8 mouse cellular contexts compared by ENCODE assay signal in the genomic region with DNA sequence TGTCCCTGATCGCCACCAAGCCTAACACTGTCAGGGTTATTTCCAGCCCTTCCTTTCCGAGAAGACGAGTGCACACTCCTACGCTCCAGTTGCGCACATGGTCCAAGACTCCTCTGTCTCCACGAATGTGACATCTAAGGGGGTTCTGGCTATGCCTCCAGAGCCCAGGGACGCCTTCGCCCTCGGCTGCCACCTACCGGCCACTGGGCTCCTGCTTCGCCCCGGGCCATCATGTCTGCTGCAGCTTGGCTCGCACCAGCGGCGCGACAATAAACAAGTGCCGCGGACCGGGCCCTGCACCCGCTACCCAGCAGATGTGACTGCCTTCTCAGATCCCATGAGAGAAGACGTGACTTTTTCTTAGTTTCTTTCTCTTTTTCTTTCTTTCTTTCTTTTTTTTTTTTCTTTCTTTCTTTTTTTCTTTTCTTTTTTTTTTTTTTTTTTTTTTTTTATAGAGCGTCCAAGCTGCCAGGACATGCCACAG. TPM values are rescaled to one million over a fixed set of nuclear protein-coding genes. Genes with fewer than 3 reads are reported as not detected.
DNase-seq lines count a peak whose midpoint lies in the region; ATAC-seq and TF ChIP-seq lines count a peak whose summit lies in the region.
"Had no signal": no experiment of that assay in that cellular context is flagged by ENCODE, and none has a peak within 500 bp of the region (broad histone marks: within the 10 kb centered on the region; RNA-seq: fewer than 3 reads in every experiment).

A gene (plus strand): TSS at position 434 of the 484 bp plus-strand sequence.

- H3K36me3 ChIP-seq in embryonic facial prominence, embryonic 14.5 days (ENCODE audit: control insufficient read depth, insufficient read depth, low read length), result no peaks in the 10 kb centered on the region
- H3K36me3 ChIP-seq in heart, adult 2 months (ENCODE audit: control insufficient read depth, insufficient read depth, low read length), result no peaks in the 10 kb centered on the region

- H3K9me3 ChIP-seq in embryonic facial prominence, embryonic 14.5 days (ENCODE audit: control insufficient read depth, low read length), result no peaks in the 10 kb centered on the region

- peak within 1 kb of the TSS; percentile 54 for H3K4me3 ChIP-seq in embryonic facial prominence, embryonic 14.5 days (ENCODE audit: low read depth, low read length)
- peak within 1 kb of the TSS; percentile 52 for H3K4me3 ChIP-seq in heart, adult 2 months

- peaks cover 15% of the 10 kb centered on the region for H3K27me3 ChIP-seq in embryonic facial prominence, embryonic 14.5 days (replicated peaks; ENCODE audit: control insufficient read depth, insufficient read depth, low read length)
- H3K27me3 ChIP-seq in heart, adult 2 months (ENCODE audit: control insufficient read depth, insufficient read depth, low read length), result peaks cover 12% of the 10 kb centered on the region

- H3K9ac ChIP-seq in embryonic facial prominence, embryonic 14.5 days (ENCODE audit: low read depth, low read length), result peak within 1 kb of the TSS; percentile 74
- peak within 1 kb of the TSS; percentile 62 for H3K9ac ChIP-seq in heart, adult 2 months (ENCODE audit: low read depth, low read length)

- intact Hi-C loops in heart, adult 2 months (cut with DNase I), result no loop called here
- intact Hi-C loops in left cerebral cortex, postnatal 25 days (cut with DNase I), result loop anchor here (2.0 to 10.0 kb wide), 5 partner anchors 92 to 1220 kb away; no protein-coding TSS in a partner anchor

- peak within 1 kb of the TSS; percentile 96 for H3K4me2 ChIP-seq in embryonic facial prominence, embryonic 14.5 days (ENCODE audit: low read depth, low read length)

- no peaks in the 10 kb centered on the region for H3K79me2 ChIP-seq in heart, adult 2 months (replicated peaks; ENCODE audit: control insufficient read depth, insufficient read depth, low read length)

- no peak for TF ChIP-seq EP300 in heart, adult 2 months (IDR thresholded peaks at IDR 0.05; ENCODE audit: insufficient read depth, low read depth, low read length)

- H3K4me1 ChIP-seq in embryonic facial prominence, embryonic 14.5 days (ENCODE audit: control insufficient read depth, insufficient read depth, low read length), result no peaks in the 10 kb centered on the region
- H3K4me1 ChIP-seq in heart, adult 2 months (ENCODE audit: control insufficient read depth, insufficient read depth, low read length), result peaks cover 1% of the 10 kb centered on the region; the same call in 1 of the 2 replicates

- peak; percentile 90 for TF ChIP-seq CTCF in heart, adult 2 months (IDR thresholded peaks at IDR 0.05)

- WGBS in embryonic facial prominence, embryonic 14.5 days, result under 1% methylated on average over 19 of the region's 22 CpGs
- under 1% methylated on average over 22 of the region's 22 CpGs for WGBS in heart, adult 2 months

- peak; percentile 84 for ATAC-seq in embryonic facial prominence, embryonic 14.5 days (ENCODE audit: low read depth)
- ATAC-seq in megakaryocyte progenitor cell, adult 5-6 weeks (replicated peaks; ENCODE audit: poor library complexity), result peak; percentile 94

- peak; percentile 64 for DNase-seq in c-Kit-positive CD71-negative TER-119-negative erythroid progenitor cells, embryonic 14.5 days (ENCODE audit: low read depth)
- DNase-seq in embryonic facial prominence, embryonic 14.5 days (ENCODE audit: low spot score), result peak; percentile 91
- DNase-seq in heart, adult 2 months, result peak; percentile 70 to 78
- peak; percentile 57 for DNase-seq in kidney, adult 11 months
- DNase-seq in left cerebral cortex, postnatal 25 days (ENCODE audit: low spot score in 2 of 2), result peak; percentile 93 to 97
- DNase-seq in right cerebral cortex, postnatal 36 days (ENCODE audit: low spot score in 2 of 2), result peak; percentile 93

- no peak for TF ChIP-seq POLR2A in heart, adult 2 months (IDR thresholded peaks at IDR 0.05; ENCODE audit: insufficient read depth, low read depth, low read length)

- H3K27ac ChIP-seq in embryonic facial prominence, embryonic 14.5 days (replicated peaks; ENCODE audit: low read depth, low read length), result peak within 1 kb of the TSS; percentile 69
- no peak within 1 kb of the TSS for H3K27ac ChIP-seq in heart, adult 2 months

RNA-seq across cellular contexts. Expression of the gene that starts here (rescaled TPM):
- 3.7 and 5.0 TPM in 2 replicates for polyA plus RNA-seq in embryonic facial prominence, embryonic 14.5 days (2014; fragmentation: Nextera tagmentation; extraction: Ambion mirVana)
- not detected for total RNA-seq in heart, adult 2 months (2021)
- polyA plus RNA-seq in heart, adult 2 months (2012; rRNA removed), result 0.12 TPM in 2 replicates
- total RNA-seq in left cerebral cortex, postnatal 25 days (2021), result 10 to 100 TPM; 79.1 to 83.5 TPM
- total RNA-seq in megakaryocyte progenitor cell, adult 5-6 weeks (2015), result not detected in 2 replicates
- not detected in 2 replicates for total RNA-seq in megakaryocyte progenitor cell, adult 5-6 weeks (2017)
- total RNA-seq: neutrophil, adult 5-6 weeks had no signal

Comparison
In these comparisons a context has a peak if more than half of its experiments do, and no peak if none do; other contexts are left out.
1. RNA of the gene that starts here (total RNA-seq): 79.1 to 83.5 TPM in left cerebral cortex, postnatal 25 days; not detected in heart, adult 2 months and not detected in megakaryocyte progenitor cell, adult 5-6 weeks; every median in the first group is over 10 times any median in the second.
2. Peak in DNase-seq, H3K4me3 ChIP-seq and H3K9ac ChIP-seq in heart, adult 2 months; RNA of the gene not detected or under 1 TPM.
3. Peak in ATAC-seq in megakaryocyte progenitor cell, adult 5-6 weeks; RNA of the gene not detected or under 1 TPM.
4. Peak in every context shown above with its lines, with median percentiles within 50 percentile points of each other: DNase-seq.